Mouse (Mus musculus) MEL (cell line): ENCODE measurements around the gene Nyap1. TPM values are rescaled to one million over a fixed set of nuclear protein-coding genes. Genes with fewer than 3 reads are reported as not detected.

Source experiments
- DNase-seq: peaks from one replicate; pipeline ENCODE4 v3.0.0; 2011; ENCODE audit warnings: low read depth, low spot score
- H3K27ac ChIP-seq: 2 replicates; pipeline ENCODE4 v1.5.1; 2012; ENCODE audit warnings: low read depth, mild to moderate bottlenecking, control low read depth, low read length, moderate library complexity; ENCODE audit not compliant: control insufficient read depth
- H3K27me3 ChIP-seq, 2 experiments: fragments of 150-350 bp in 1 of 2; sonication (generic) in 1 of 2; 2 replicates each; pipeline ENCODE4 v1.6.1; 2012; ENCODE audit warnings: low read length in 2 of 2, mild to moderate bottlenecking in 2 of 2, improper control_type of control experiment in 1 of 2, moderate library complexity in 1 of 2; ENCODE audit not compliant: insufficient read depth in 2 of 2, control insufficient read depth in 1 of 2
- H3K36me3 ChIP-seq, 2 experiments: 2 replicates each; pipeline ENCODE4 v1.6.1; 2012 to 2014; ENCODE audit warnings: low read length in 2 of 2, improper control_type of control experiment in 1 of 2, inconsistent platforms in 1 of 2, mild to moderate bottlenecking in 1 of 2; ENCODE audit not compliant: insufficient read depth in 2 of 2, control insufficient read depth in 1 of 2
- H3K4me1 ChIP-seq, 2 experiments: fragments of 150-350 bp in 1 of 2; sonication (generic) in 1 of 2; 2 replicates each; pipeline ENCODE4 v1.6.1; 2012; ENCODE audit warnings: low read length in 2 of 2, improper control_type of control experiment in 1 of 2, mild to moderate bottlenecking in 1 of 2; ENCODE audit not compliant: insufficient read depth in 2 of 2, control insufficient read depth in 1 of 2
- H3K4me3 ChIP-seq, 2 experiments: fragments of 150-350 bp in 1 of 2; sonication (generic) in 1 of 2; 2 replicates each; pipeline ENCODE4 v1.5.1; 2012; ENCODE audit warnings: low read depth in 2 of 2, low read length in 2 of 2, mild to moderate bottlenecking in 2 of 2, moderate library complexity in 2 of 2, control low read depth in 1 of 2, improper control_type of control experiment in 1 of 2; ENCODE audit not compliant: control insufficient read depth in 1 of 2, insufficient read depth in 1 of 2
- H3K79me2 ChIP-seq: 2 replicates; pipeline ENCODE4 v1.6.1; 2012; ENCODE audit warnings: mild to moderate bottlenecking, low read length, moderate library complexity; ENCODE audit not compliant: control insufficient read depth, poor library complexity, insufficient read depth
- H3K9ac ChIP-seq: 2 replicates; pipeline ENCODE4 v1.6.1; 2012; ENCODE audit warnings: low read depth, mild to moderate bottlenecking, control low read depth, low read length, moderate library complexity; ENCODE audit not compliant: control insufficient read depth, poor library complexity, severe bottlenecking
- H3K9me3 ChIP-seq: fragments of 150-350 bp; sonication (generic); replicated peaks from 2 replicates; pipeline ENCODE4 v1.6.1; 2012; ENCODE audit warnings: mild to moderate bottlenecking, low read length, improper control_type of control experiment, moderate library complexity; ENCODE audit not compliant: insufficient read depth
- BHLHE40 ChIP-seq: IDR thresholded peaks from 2 replicates; pipeline ENCODE4 v1.6.1; 2012; ENCODE audit warnings: low read depth, mild to moderate bottlenecking, inconsistent platforms, low read length, improper control_type of control experiment, borderline replicate concordance
- CHD2 ChIP-seq: IDR thresholded peaks from 2 replicates; pipeline ENCODE4 v1.6.1; 2011; ENCODE audit warnings: low read length, improper control_type of control experiment
- GABPA ChIP-seq: IDR thresholded peaks from 2 replicates; pipeline ENCODE4 v1.6.1; 2012; ENCODE audit warnings: low read depth, mild to moderate bottlenecking, inconsistent platforms, low read length, improper control_type of control experiment, moderate library complexity
- GATA1 ChIP-seq: IDR thresholded peaks from 2 replicates; pipeline ENCODE4 v1.6.1; 2011; ENCODE audit warnings: low read depth, low read length, improper control_type of control experiment
- MAFK ChIP-seq: IDR thresholded peaks from 2 replicates; pipeline ENCODE4 v1.6.1; 2011; ENCODE audit warnings: low read depth, mild to moderate bottlenecking, low read length, improper control_type of control experiment, borderline replicate concordance
- MAX ChIP-seq: IDR thresholded peaks from 2 replicates; pipeline ENCODE4 v1.6.1; 2011; ENCODE audit warnings: low read length, improper control_type of control experiment
- MAZ ChIP-seq: IDR thresholded peaks from 2 replicates; pipeline ENCODE4 v1.6.1; 2012; ENCODE audit warnings: low read depth, mild to moderate bottlenecking, inconsistent platforms, low read length, improper control_type of control experiment
- MEF2A ChIP-seq: IDR thresholded peaks from 2 replicates; pipeline ENCODE4 v1.6.1; 2014; ENCODE audit warnings: low read depth, mild to moderate bottlenecking, inconsistent platforms, low read length, improper control_type of control experiment; ENCODE audit not compliant: poor library complexity, insufficient replicate concordance, severe bottlenecking; ENCODE audit errors: extremely low read depth
- MYC ChIP-seq: IDR thresholded peaks from 2 replicates; pipeline ENCODE4 v1.6.1; 2011; ENCODE audit warnings: low read depth, mild to moderate bottlenecking, low read length, improper control_type of control experiment, moderate library complexity
- NRF1 ChIP-seq: IDR thresholded peaks from 2 replicates; pipeline ENCODE4 v1.6.1; 2014; ENCODE audit warnings: low read depth, mild to moderate bottlenecking, inconsistent platforms, low read length, improper control_type of control experiment, moderate library complexity; ENCODE audit not compliant: poor library complexity, insufficient read depth, severe bottlenecking
- POLR2A ChIP-seq, 2 experiments: IDR thresholded peaks; 2 replicates each; pipeline ENCODE4 v1.6.1; 2011 to 2012; ENCODE audit warnings: low read length in 2 of 2, mild to moderate bottlenecking in 2 of 2, control low read depth in 1 of 2, improper control_type of control experiment in 1 of 2, low read depth in 1 of 2, moderate library complexity in 1 of 2; ENCODE audit not compliant: control insufficient read depth in 1 of 2, insufficient read depth in 1 of 2, poor library complexity in 1 of 2
- POLR2AphosphoS2 ChIP-seq: IDR thresholded peaks from 2 replicates; pipeline ENCODE4 v1.6.1; 2011; ENCODE audit warnings: low read length, improper control_type of control experiment
- RAD21 ChIP-seq: IDR thresholded peaks from 2 replicates; pipeline ENCODE4 v1.6.1; 2011; ENCODE audit warnings: mild to moderate bottlenecking, low read depth, low read length, improper control_type of control experiment
- RCOR1 ChIP-seq: IDR thresholded peaks from 2 replicates; pipeline ENCODE4 v1.6.1; 2012; ENCODE audit warnings: low read depth, mild to moderate bottlenecking, inconsistent platforms, low read length, improper control_type of control experiment
- SIN3A ChIP-seq: IDR thresholded peaks from 2 replicates; pipeline ENCODE4 v1.6.1; 2012; ENCODE audit warnings: low read length, improper control_type of control experiment, inconsistent platforms
- TAL1 ChIP-seq: IDR thresholded peaks from 2 replicates; pipeline ENCODE4 v1.6.1; 2012; ENCODE audit warnings: mild to moderate bottlenecking, inconsistent platforms, low read length, moderate library complexity, mixed read lengths
- TBP ChIP-seq: IDR thresholded peaks from 2 replicates; pipeline ENCODE4 v1.8.0; 2011; ENCODE audit warnings: low read depth, low read length, improper control_type of control experiment
- TCF12 ChIP-seq: IDR thresholded peaks from 2 replicates; pipeline ENCODE4 v1.6.1; 2014; ENCODE audit warnings: low read depth, mild to moderate bottlenecking, inconsistent platforms, low read length, improper control_type of control experiment, moderate library complexity
- UBTF ChIP-seq: IDR thresholded peaks from 2 replicates; pipeline ENCODE4 v1.6.1; 2012; ENCODE audit warnings: low read depth, mild to moderate bottlenecking, inconsistent platforms, low read length, improper control_type of control experiment, moderate library complexity, borderline replicate concordance; ENCODE audit not compliant: insufficient read depth
- ZC3H11A ChIP-seq: IDR thresholded peaks from 2 replicates; pipeline ENCODE4 v1.6.1; 2012; ENCODE audit warnings: low read depth, mild to moderate bottlenecking, inconsistent platforms, low read length, improper control_type of control experiment
- ZKSCAN1 ChIP-seq: IDR thresholded peaks from 2 replicates; pipeline ENCODE4 v1.6.1; 2012; ENCODE audit warnings: low read depth, mild to moderate bottlenecking, inconsistent platforms, low read length, improper control_type of control experiment, moderate library complexity
- ZNF384 ChIP-seq: IDR thresholded peaks from 2 replicates; pipeline ENCODE4 v1.6.1; 2012; ENCODE audit warnings: low read depth, mild to moderate bottlenecking, inconsistent platforms, low read length, improper control_type of control experiment
- polyA plus RNA-seq, 2 experiments: library from polyadenylated mRNA; stranded (reverse) in 1 of 2; unstranded in 1 of 2; fragments of >175 nt in 1 of 2; fragments of >200 nt in 1 of 2; gene quantifications; 2 replicates each; pipeline versions ENCODE4 v1.2.1 to v1.2.4; 2012; ENCODE audit warnings: low replicate concordance in 2 of 2, low read depth in 1 of 2; ENCODE audit not compliant: insufficient read length in 2 of 2, insufficient read depth in 1 of 2, missing spikeins in 1 of 2
- total RNA-seq: library from RNA; depleted of rRNA; stranded (reverse); fragments of 300-350 nt; gene quantifications from 2 replicates; pipeline ENCODE4 v1.2.3, GENCODE M21; 2012

Nyap1 gene
- total and polyA plus RNA-seq, 3 experiments: 0.39 to 1.1 TPM; not detected in 1

GRCm38 (mm10) chr5:137746282-137746850 lies 5.0 kb upstream of the Nyap1 start:
- H3K4me1 ChIP-seq: peaks cover 3 to 23% of the 10 kb centered on the region in 2 experiments; a peak in 3 of 4 replicates
- peak overlapping the region; percentile 96 for H3K9ac ChIP-seq
- no peaks in the 10 kb centered on the region for H3K9me3 ChIP-seq
- no peaks in the 10 kb centered on the region for H3K27me3 ChIP-seq
- DNase-seq: peak; percentile 86
- peaks cover 33% of the 10 kb centered on the region for H3K79me2 ChIP-seq
- peaks cover 0 to 19% of the 10 kb centered on the region in 2 experiments; a peak in 2 of 4 replicates for H3K36me3 ChIP-seq
- TF ChIP-seq MAFK: no peak
- TF ChIP-seq MYC: 0 out of 2 replicates have a peak, but pooled peaks have one; percentile 3
- no peak for TF ChIP-seq POLR2AphosphoS2
- no peak for TF ChIP-seq MAX
- no peak for TF ChIP-seq ZKSCAN1
- no peak for TF ChIP-seq MEF2A
- no peak for TF ChIP-seq TAL1
- TF ChIP-seq BHLHE40: no peak
- TF ChIP-seq POLR2A (IDR thresholded peaks at IDR 0.05; ENCODE audit: control insufficient read depth in 1 of 2, insufficient read depth in 1 of 2, low read depth in 1 of 2, low read length in 2 of 2, poor library complexity in 1 of 2): peak in 1 of 2 experiments; percentile 24; a peak in 1 of 4 replicates
- no peak; the same call in 1 of the 2 replicates for TF ChIP-seq SIN3A
- no peak for TF ChIP-seq GABPA
- TF ChIP-seq ZNF384: peak; percentile 30; the same call in 1 of the 2 replicates
- TF ChIP-seq RAD21: no peak
- TF ChIP-seq MAZ: no peak; the same call in 1 of the 2 replicates
- TF ChIP-seq RCOR1: no peak
- TF ChIP-seq TBP: no peak; the same call in 1 of the 2 replicates
- no peak for TF ChIP-seq CHD2
- 0 out of 2 replicates have a peak, but pooled peaks have one; percentile 85 for TF ChIP-seq UBTF
- TF ChIP-seq NRF1: no peak
- TF ChIP-seq ZC3H11A: no peak
- no peak for TF ChIP-seq GATA1
- 0 out of 2 replicates have a peak, but pooled peaks have one; percentile 21 for TF ChIP-seq TCF12
- H3K27ac ChIP-seq: peak overlapping the region; percentile 99
- peak overlapping the region; percentile 60 to 93 for H3K4me3 ChIP-seq
